Mouse (Mus musculus) limb, embryonic 14.5 days (tissue): ENCODE results near the gene Lrrc36. TPM values are rescaled to one million over a fixed set of nuclear protein-coding genes. Genes with fewer than 3 reads are reported as not detected.
A peak's percentile ranks its signal among the peaks of the same experiment; 100 is the strongest.

ENCODE experiments used
- ATAC-seq: fragments of 200-750 bp; cut with Nextera tagmentation; 2 replicates; pipeline ENCODE4 v1.8.0; 2017; ENCODE audit warnings: low read depth, moderate number of reproducible peaks, moderate TSS enrichment; ENCODE audit not compliant: low FRiP score
- DNase-seq: peaks from one replicate; pipeline ENCODE4 v3.0.0-alpha.2; 2015; ENCODE audit warnings: low spot score
- H3K27ac ChIP-seq: fragments of 300-500 bp; sonication (generic); replicated peaks from 2 replicates; pipeline ENCODE4 v1.5.1; 2014; ENCODE audit warnings: low read depth, mild to moderate bottlenecking, low read length, moderate library complexity, mixed read lengths
- H3K27me3 ChIP-seq: fragments of 300-500 bp; sonication (generic); 2 replicates; pipeline ENCODE4 v1.6.1; 2014; ENCODE audit warnings: low read length, mixed read lengths; ENCODE audit not compliant: control insufficient read depth, insufficient read depth
- H3K36me3 ChIP-seq: fragments of 300-500 bp; sonication (generic); 2 replicates; pipeline ENCODE4 v1.6.1; 2014; ENCODE audit warnings: mild to moderate bottlenecking, low read length, moderate library complexity, mixed read lengths; ENCODE audit not compliant: control insufficient read depth, insufficient read depth
- H3K4me1 ChIP-seq: fragments of 300-500 bp; sonication (generic); 2 replicates; pipeline ENCODE4 v1.6.1; 2014; ENCODE audit warnings: antibody characterized with exemption, low read length, mixed read lengths; ENCODE audit not compliant: control insufficient read depth, insufficient read depth
- H3K4me2 ChIP-seq: fragments of 300-500 bp; sonication (generic); replicated peaks from 2 replicates; pipeline ENCODE4 v1.6.1; 2014; ENCODE audit warnings: low read depth, mild to moderate bottlenecking, low read length, moderate library complexity; ENCODE audit not compliant: severe bottlenecking
- H3K4me3 ChIP-seq: fragments of 300-500 bp; sonication (generic); replicated peaks from 2 replicates; pipeline ENCODE4 v1.5.1; 2014; ENCODE audit warnings: low read length
- H3K9ac ChIP-seq: fragments of 300-500 bp; sonication (generic); 2 replicates; pipeline ENCODE4 v1.6.1; 2014; ENCODE audit warnings: mild to moderate bottlenecking, low read depth, low read length, moderate library complexity; ENCODE audit not compliant: severe bottlenecking
- H3K9me3 ChIP-seq: fragments of 300-500 bp; sonication (generic); 2 replicates; pipeline ENCODE4 v1.6.1; 2016; ENCODE audit warnings: low read length; ENCODE audit not compliant: control insufficient read depth
- POLR2A ChIP-seq: fragments of 200-500 bp; IDR thresholded peaks from 2 replicates; pipeline ENCODE4 v1.8.0; 2012; ENCODE audit warnings: inconsistent platforms, mild to moderate bottlenecking, moderate library complexity, borderline replicate concordance; ENCODE audit not compliant: insufficient read depth, insufficient read length; ENCODE audit errors: extremely low read depth
- WGBS: fragments of 180-500 bp; shearing (Covaris S2); extraction: QIAGEN DNeasy Blood & Tissue Kit; methylation state at CpG from one replicate; pipeline ENCODE4 v1.1.7; 2014; 5-methylcytosine and 5-hydroxymethylcytosine counted together
- polyA plus RNA-seq, 2 experiments: library from polyadenylated mRNA; depleted of rRNA in 1 of 2; stranded (reverse) in 1 of 2; unstranded in 1 of 2; fragments of >200 nt; fragmentation: Nextera tagmentation in 1 of 2; extraction: Ambion mirVana in 1 of 2; gene quantifications; 2 replicates each; pipeline versions ENCODE4 v1.2.1 to v1.2.3; 2012 to 2014

The Lrrc36 gene
- polyA plus RNA-seq, 2 experiments = 0.62 to 0.84 TPM

- peak overlapping the region; percentile 64; the same call in 1 of the 2 replicates for H3K4me2 ChIP-seq
- no peak for DNase-seq
- peaks cover 24% of the 10 kb centered on the region for H3K4me1 ChIP-seq
- no peak overlapping the region for H3K4me3 ChIP-seq
- peak overlapping the region; percentile 50; the same call in 1 of the 2 replicates for H3K9ac ChIP-seq
- H3K27me3 ChIP-seq = peaks cover 11% of the 10 kb centered on the region
- 90% methylated on average over 3 of the region's 5 CpGs for WGBS
- no peaks in the 10 kb centered on the region for H3K9me3 ChIP-seq
- peaks cover 14% of the 10 kb centered on the region; the same call in 1 of the 2 replicates for H3K36me3 ChIP-seq
- no peak overlapping the region for H3K27ac ChIP-seq
- no peak for ATAC-seq
- TF ChIP-seq POLR2A = no peak
Observed at GRCm38 (mm10) chr8:105469816-105470215, 56.4 kb downstream of the Lrrc36 start.

GRCm38 (mm10) chr8:105470262-105470661 lies 56.9 kb downstream of the Lrrc36 start:
- Histone ChIP-seq H3K9me3 (no peaks in the 10 kb centered on the region), H3K4me3 (peak overlapping the region; percentile 23; the same call in 1 of the 2 replicates), H3K27ac (peak overlapping the region; percentile 43; the same call in 1 of the 2 replicates), H3K4me1 (peaks cover 26% of the 10 kb centered on the region), H3K4me2 (peak overlapping the region; percentile 64), H3K36me3 (peaks cover 18% of the 10 kb centered on the region), H3K27me3 (peaks cover 11% of the 10 kb centered on the region), H3K9ac (peak overlapping the region; percentile 50; the same call in 1 of the 2 replicates)
- DNase-seq (no peak), ATAC-seq (no peak)
- no peak for TF ChIP-seq POLR2A
- 73% methylated on average over 5 of the region's 5 CpGs for WGBS

GRCm38 (mm10) chr8:105470681-105471313 lies 57.4 kb downstream of the Lrrc36 start:
- Histone ChIP-seq H3K27me3 (peaks cover 11% of the 10 kb centered on the region), H3K4me3 (peak overlapping the region; percentile 23), H3K36me3 (peaks cover 22% of the 10 kb centered on the region), H3K27ac (peak overlapping the region; percentile 43; the same call in 1 of the 2 replicates), H3K9me3 (no peaks in the 10 kb centered on the region), H3K9ac (peak overlapping the region; percentile 50), H3K4me1 (peaks cover 26% of the 10 kb centered on the region), H3K4me2 (peak overlapping the region; percentile 64)
- TF ChIP-seq POLR2A = no peak
- ATAC-seq = peak; percentile 68
- 19% methylated on average over 10 of the region's 11 CpGs for WGBS
- no peak for DNase-seq

- 8% methylated on average over 19 of the region's 25 CpGs for WGBS
- DNase-seq = peak; percentile 92
- Histone ChIP-seq H3K4me1 (peaks cover 26% of the 10 kb centered on the region), H3K4me3 (peak within 1 kb of the TSS; percentile 23), H3K36me3 (peaks cover 29% of the 10 kb centered on the region), H3K9me3 (no peaks in the 10 kb centered on the region), H3K27me3 (peaks cover 11% of the 10 kb centered on the region), H3K4me2 (peak within 1 kb of the TSS; percentile 64), H3K27ac (peak within 1 kb of the TSS; percentile 43; the same call in 1 of the 2 replicates), H3K9ac (peak within 1 kb of the TSS; percentile 50)
- no peak for TF ChIP-seq POLR2A
- ATAC-seq = peak; percentile 92
Observed at GRCm38 (mm10) chr8:105471314-105472015, 58.1 kb downstream of the Lrrc36 start, which contains the start of gene Tppp3. Gene Tppp3 (minus strand): TSS chr8:105471526.

DNA sequence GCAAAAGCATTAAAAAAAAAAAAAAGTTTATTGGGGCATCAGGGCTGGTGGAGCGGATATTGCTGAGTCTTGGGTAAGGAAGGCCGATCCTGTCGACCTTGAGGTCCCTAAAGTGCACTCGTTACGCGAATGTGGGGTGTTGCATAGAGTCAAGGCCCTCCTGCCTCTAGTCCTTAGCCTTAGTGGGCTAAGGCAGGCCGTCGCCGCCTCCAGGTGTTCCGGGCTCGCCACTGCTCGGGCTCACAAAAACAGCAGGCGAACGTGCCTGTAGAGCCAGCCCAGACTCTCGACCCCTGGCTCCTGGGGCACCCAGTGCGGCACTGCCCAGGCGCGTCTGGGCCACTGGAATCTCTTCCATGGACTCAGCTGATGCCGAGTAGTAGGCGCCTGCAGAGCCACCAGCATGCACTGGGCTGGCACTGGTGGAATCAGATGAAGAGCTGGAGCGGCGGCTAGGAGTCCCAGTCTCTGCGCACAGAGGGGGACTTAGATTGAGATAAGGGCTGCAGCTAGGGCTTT lies 59.1 kb downstream of the Lrrc36 start:
- no peak overlapping the region for H3K4me2 ChIP-seq
- peaks cover 32% of the 10 kb centered on the region for H3K36me3 ChIP-seq
- peaks cover 26% of the 10 kb centered on the region for H3K4me1 ChIP-seq
- no peaks in the 10 kb centered on the region for H3K9me3 ChIP-seq
- H3K27me3 ChIP-seq = peaks cover 11% of the 10 kb centered on the region
- 22% methylated on average over 23 of the region's 23 CpGs for WGBS
- no peak for TF ChIP-seq POLR2A
- no peak for DNase-seq
- no peak overlapping the region for H3K9ac ChIP-seq
- ATAC-seq = no peak
- H3K27ac ChIP-seq = no peak overlapping the region
- no peak overlapping the region for H3K4me3 ChIP-seq
